In the genomic region with DNA sequence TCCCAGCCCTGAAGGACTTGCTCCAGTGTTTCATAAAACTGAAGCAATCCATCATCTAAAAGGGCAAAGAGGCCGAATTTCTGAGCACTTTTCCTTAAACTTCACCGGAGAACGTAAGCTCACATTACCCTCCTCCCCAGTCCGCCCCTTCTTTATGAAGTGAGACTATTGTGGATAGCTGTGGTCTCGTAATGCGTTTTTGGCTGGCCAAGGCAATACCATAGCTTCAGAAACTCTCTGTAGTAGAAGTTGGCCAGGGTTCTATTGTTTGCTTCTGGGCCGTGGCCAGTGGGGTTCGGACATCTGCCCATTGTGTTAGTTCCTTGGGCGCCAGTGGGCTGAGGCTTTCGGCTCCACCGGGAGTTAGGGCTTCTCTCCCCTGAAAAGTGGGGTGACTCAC, we compare ENCODE assay signal across 13 mouse cellular contexts.
A peak's percentile ranks its signal among the peaks of the same experiment; 100 is the strongest.
DNase-seq lines count a peak whose midpoint lies in the region; ATAC-seq and TF ChIP-seq lines count a peak whose summit lies in the region.
"Had no signal": no experiment of that assay in that cellular context is flagged by ENCODE, and none has a peak within 500 bp of the region (broad histone marks: within the 10 kb centered on the region; RNA-seq: fewer than 3 reads in every experiment).

No protein-coding gene starts in this region.

- no peak overlapping the region for H3K27ac ChIP-seq in kidney, postnatal 0 days
- H3K27ac ChIP-seq in embryonic facial prominence, embryonic 15.5 days (replicated peaks) = no peak overlapping the region
- no peak overlapping the region for H3K27ac ChIP-seq in limb, embryonic 14.5 days (replicated peaks; ENCODE audit: low read depth, low read length)
- H3K27ac ChIP-seq: liver, embryonic 15.5 days; midbrain, embryonic 15.5 days had no signal

- H3K4me3 ChIP-seq in kidney, postnatal 0 days (replicated peaks; ENCODE audit: low read depth, low read length) = no peak overlapping the region
- H3K4me3 ChIP-seq in embryonic facial prominence, embryonic 15.5 days (replicated peaks) = peak overlapping the region; percentile 8; the same call in 1 of the 2 replicates
- no peak overlapping the region for H3K4me3 ChIP-seq in limb, embryonic 14.5 days (replicated peaks; ENCODE audit: low read length)
- H3K4me3 ChIP-seq: liver, embryonic 15.5 days; midbrain, embryonic 15.5 days had no signal

- no peaks in the 10 kb centered on the region for H3K27me3 ChIP-seq in kidney, postnatal 0 days (ENCODE audit: insufficient read depth, low read length)
- H3K27me3 ChIP-seq in embryonic facial prominence, embryonic 15.5 days = no peaks in the 10 kb centered on the region; the same call in 1 of the 2 replicates
- no peaks in the 10 kb centered on the region for H3K27me3 ChIP-seq in limb, embryonic 14.5 days (ENCODE audit: control insufficient read depth, insufficient read depth, low read length)
- H3K27me3 ChIP-seq: liver, embryonic 15.5 days; midbrain, embryonic 15.5 days had no signal

- intact Hi-C loops in gastrocnemius, postnatal 14 days (cut with DNase I; ENCODE audit: low total_unique reads) = no loop called here

- no peak for TF ChIP-seq CTCF in kidney, postnatal 0 days (IDR thresholded peaks at IDR 0.05; ENCODE audit: low read depth)

- no peak for TF ChIP-seq POLR2A in limb, embryonic 14.5 days (IDR thresholded peaks at IDR 0.05; ENCODE audit: borderline replicate concordance, extremely low read depth, insufficient read depth, insufficient read length)

- no peaks in the 10 kb centered on the region for H3K4me1 ChIP-seq in kidney, postnatal 0 days (replicated peaks; ENCODE audit: insufficient read depth, low read length)
- no peaks in the 10 kb centered on the region for H3K4me1 ChIP-seq in embryonic facial prominence, embryonic 15.5 days
- H3K4me1 ChIP-seq in limb, embryonic 14.5 days (ENCODE audit: control insufficient read depth, insufficient read depth, low read length) = no peaks in the 10 kb centered on the region
- H3K4me1 ChIP-seq: liver, embryonic 15.5 days; midbrain, embryonic 15.5 days had no signal

- H3K36me3 ChIP-seq in kidney, postnatal 0 days (ENCODE audit: insufficient read depth, low read length) = no peaks in the 10 kb centered on the region
- H3K36me3 ChIP-seq in embryonic facial prominence, embryonic 15.5 days = no peaks in the 10 kb centered on the region
- no peaks in the 10 kb centered on the region for H3K36me3 ChIP-seq in limb, embryonic 14.5 days (ENCODE audit: control insufficient read depth, insufficient read depth, low read length)
- H3K36me3 ChIP-seq: liver, embryonic 15.5 days; midbrain, embryonic 15.5 days had no signal

- peak; percentile 13 for DNase-seq in embryo, embryonic 11.5 days (ENCODE audit: low read depth, low spot score)
- DNase-seq in embryo, embryonic 10 days (ENCODE audit: low spot score) = no peak
- no peak for DNase-seq in kidney, postnatal 0 days (ENCODE audit: low spot score)
- no peak for DNase-seq in kidney, postnatal 10 days
- peak; percentile 39 for DNase-seq in limb, embryonic 14.5 days (ENCODE audit: low spot score)
- no peak for DNase-seq in gastrocnemius, postnatal 14 days
- DNase-seq in thymus, postnatal 10 days (ENCODE audit: low spot score in 2 of 2) = no peak
- DNase-seq: kidney, adult 18-20 months; layer of hippocampus, postnatal 36 days; thymus, adult 18-20 months had no signal

- 67% methylated on average over 11 of the region's 11 CpGs for WGBS in kidney, postnatal 0 days
- 63% methylated on average over 11 of the region's 11 CpGs for WGBS in embryonic facial prominence, embryonic 15.5 days
- WGBS in limb, embryonic 14.5 days = 51% methylated on average over 11 of the region's 11 CpGs

- H3K4me2 ChIP-seq in kidney, postnatal 0 days (ENCODE audit: low read length) = peak overlapping the region; percentile 38
- H3K4me2 ChIP-seq in embryonic facial prominence, embryonic 15.5 days (replicated peaks) = peak overlapping the region; percentile 22; the same call in 1 of the 2 replicates
- no peak overlapping the region; the same call in 1 of the 2 replicates for H3K4me2 ChIP-seq in limb, embryonic 14.5 days (replicated peaks; ENCODE audit: low read depth, low read length, severe bottlenecking)
- H3K4me2 ChIP-seq: liver, embryonic 15.5 days; midbrain, embryonic 15.5 days had no signal

- no peaks in the 10 kb centered on the region for H3K9me3 ChIP-seq in kidney, postnatal 0 days (replicated peaks; ENCODE audit: low read length)
- no peaks in the 10 kb centered on the region for H3K9me3 ChIP-seq in embryonic facial prominence, embryonic 15.5 days (replicated peaks)
- no peaks in the 10 kb centered on the region for H3K9me3 ChIP-seq in limb, embryonic 14.5 days (ENCODE audit: control insufficient read depth, low read length)
- H3K9me3 ChIP-seq: liver, embryonic 15.5 days; midbrain, embryonic 15.5 days had no signal

- H3K9ac ChIP-seq in kidney, postnatal 0 days (ENCODE audit: low read depth, low read length) = no peak overlapping the region
- no peak overlapping the region for H3K9ac ChIP-seq in embryonic facial prominence, embryonic 15.5 days
- H3K9ac ChIP-seq in limb, embryonic 14.5 days (ENCODE audit: low read depth, low read length, severe bottlenecking) = no peak overlapping the region
- H3K9ac ChIP-seq: liver, embryonic 15.5 days; midbrain, embryonic 15.5 days had no signal

- ATAC-seq in kidney, postnatal 0 days (replicated peaks; ENCODE audit: low FRiP score, low read depth) = no peak
- ATAC-seq in embryonic facial prominence, embryonic 15.5 days (ENCODE audit: insufficient number of reproducible peaks, low FRiP score, low TSS enrichment, low read depth) = no peak
- ATAC-seq in limb, embryonic 14.5 days (ENCODE audit: low FRiP score, low read depth) = no peak; the same call in 1 of the 2 replicates
- ATAC-seq: midbrain, embryonic 15.5 days had no signal

Comparison
In these comparisons a context has a peak if more than half of its experiments do, and no peak if none do; other contexts are left out.
1. DNase-seq: peak in embryo, embryonic 11.5 days (single experiment) and limb, embryonic 14.5 days (single experiment); none in embryo, embryonic 10 days (single experiment), kidney, postnatal 0 days (single experiment), kidney, postnatal 10 days (single experiment), gastrocnemius, postnatal 14 days (single experiment) and thymus, postnatal 10 days (0 of 2).